Mouse (Mus musculus) liver (tissue): ENCODE results near the gene Vwc2l.
A peak's percentile ranks its signal among the peaks of the same experiment; 100 is the strongest.

Source experiments
- DNase-seq: peaks from one replicate; pipeline ENCODE4 v3.0.0-alpha.2; 2020; ENCODE audit warnings: mixed read lengths

Vwc2l gene

DNA sequence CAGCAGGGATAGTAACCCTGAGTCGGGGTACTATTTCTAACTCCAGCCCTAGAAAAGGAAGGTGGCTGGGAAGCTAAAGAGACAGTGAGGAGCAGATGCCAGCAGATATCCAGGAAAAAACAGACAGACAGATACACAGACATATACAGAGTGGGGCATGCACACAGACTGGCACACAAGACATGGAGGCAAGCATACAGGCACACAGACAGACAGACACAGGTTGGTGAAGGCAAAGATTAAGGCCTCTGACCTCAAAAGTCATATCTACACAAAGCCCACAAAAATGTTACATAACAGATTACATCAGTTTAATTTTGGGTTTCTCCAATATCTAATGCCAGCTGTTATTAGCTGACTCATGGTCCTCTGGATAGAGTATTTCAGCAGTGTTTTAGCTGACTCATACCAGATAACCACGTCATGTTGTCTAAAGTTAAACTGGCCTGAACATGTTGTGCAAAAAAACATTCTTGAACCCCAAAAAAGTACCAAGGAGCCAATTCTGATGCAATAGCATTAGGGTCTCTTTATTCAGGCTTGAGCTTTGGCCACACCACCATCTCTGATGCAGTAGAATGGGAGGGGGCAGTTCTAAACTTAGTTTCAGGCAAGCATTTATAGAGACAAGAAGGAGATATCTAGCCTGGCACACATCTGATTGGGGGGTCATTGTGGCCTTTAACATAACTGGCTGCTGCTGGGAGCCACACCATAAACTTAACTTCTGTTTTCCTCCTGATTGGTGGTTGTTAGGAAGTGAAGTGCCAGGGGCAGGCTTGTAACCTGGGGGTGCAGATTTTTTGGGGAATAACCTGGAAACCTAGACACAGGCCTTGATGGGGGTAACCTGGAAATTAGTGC, 192.9 kb downstream of the Vwc2l start:
- peak; percentile 27 for DNase-seq

DNA sequence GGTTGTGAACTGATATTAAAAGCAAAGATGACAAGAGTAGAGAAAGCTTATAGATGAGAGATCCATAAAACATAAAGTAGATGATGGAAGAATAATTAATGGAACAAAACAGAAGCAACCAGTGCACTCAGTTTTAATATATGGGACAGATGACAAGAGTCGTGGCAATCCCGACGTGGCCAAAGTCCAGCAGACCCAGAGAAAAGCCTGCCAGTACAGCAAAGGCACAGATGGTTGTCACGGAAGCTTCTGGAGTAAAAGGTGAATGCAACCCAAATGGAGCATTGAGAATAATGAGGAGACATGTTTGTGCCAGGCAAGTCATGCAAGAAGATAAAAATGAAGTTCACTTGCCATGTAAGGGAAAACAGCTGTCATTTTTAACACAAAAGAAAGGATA, 207.5 kb downstream of the Vwc2l start:
- DNase-seq: no peak
